Mouse (Mus musculus) embryo, embryonic 9.5 days (tissue): ENCODE data around the gene Pdgfra.

Experiments
- DNase-seq: peaks from one replicate; pipeline ENCODE4 v3.0.0-alpha.2; 2017; ENCODE audit errors: extremely low spot score

Pdgfra gene

GRCm38 (mm10) chr5:75155741-75156553 is 3.9 kb downstream of the Pdgfra start:
- peak; percentile 90 for DNase-seq

- peak; percentile 66 for DNase-seq
These were observed 4.5 kb downstream of the Pdgfra start for GRCm38 (mm10) chr5:75156554-75157036.

GRCm38 (mm10) chr5:75157038-75157437 is 4.9 kb downstream of the Pdgfra start:
- DNase-seq = peak; percentile 73

GRCm38 (mm10) chr5:75160530-75161170 is 8.6 kb downstream of the Pdgfra start:
- no peak for DNase-seq

GRCm38 (mm10) chr5:75161586-75161985 is 9.5 kb downstream of the Pdgfra start:
- no peak for DNase-seq

GRCm38 (mm10) chr5:75163289-75163951 is 11.3 kb downstream of the Pdgfra start:
- no peak for DNase-seq

- DNase-seq = peak; percentile 26
These were observed 12.6 kb downstream of the Pdgfra start for GRCm38 (mm10) chr5:75164688-75165087.

- no peak for DNase-seq
These were observed 17.7 kb downstream of the Pdgfra start for GRCm38 (mm10) chr5:75169837-75170236.

- DNase-seq = no peak
These were observed 19.8 kb downstream of the Pdgfra start for GRCm38 (mm10) chr5:75171859-75172258.

- no peak for DNase-seq
These were observed 27.2 kb downstream of the Pdgfra start for GRCm38 (mm10) chr5:75179249-75179648.

- DNase-seq = no peak
These were observed 27.7 kb downstream of the Pdgfra start for GRCm38 (mm10) chr5:75179726-75180290.

GRCm38 (mm10) chr5:75183653-75184052 is 31.6 kb downstream of the Pdgfra start:
- DNase-seq = no peak

- DNase-seq = no peak
These were observed 32.0 kb downstream of the Pdgfra start for GRCm38 (mm10) chr5:75184112-75184511.

- DNase-seq = no peak
These were observed 32.7 kb downstream of the Pdgfra start for GRCm38 (mm10) chr5:75184693-75185235.

- no peak for DNase-seq
These were observed 33.5 kb downstream of the Pdgfra start for GRCm38 (mm10) chr5:75185584-75185983.

GRCm38 (mm10) chr5:75189319-75189987 is 37.4 kb downstream of the Pdgfra start:
- DNase-seq = no peak

- no peak for DNase-seq
These were observed 41.0 kb downstream of the Pdgfra start for GRCm38 (mm10) chr5:75193107-75193506.

GRCm38 (mm10) chr5:75198413-75198812 is 46.3 kb downstream of the Pdgfra start:
- DNase-seq = no peak

- no peak for DNase-seq
These were observed 47.7 kb downstream of the Pdgfra start for GRCm38 (mm10) chr5:75199698-75200365.

GRCm38 (mm10) chr5:75200366-75200724 is 48.3 kb downstream of the Pdgfra start:
- no peak for DNase-seq

- no peak for DNase-seq
These were observed 55.8 kb downstream of the Pdgfra start for GRCm38 (mm10) chr5:75207905-75208304.
